Mouse (Mus musculus): ENCODE data around the gene Cpox. TPM values are rescaled to one million over a fixed set of nuclear protein-coding genes. Genes with fewer than 3 reads are reported as not detected.

The Cpox gene
- 5.4 TPM for polyA plus RNA-seq (2014; fragmentation: Illumina TruSeq; extraction: RNeasy Lipid Tissue Mini Kit (QIAGEN cat#74804); ENCODE audit: low read depth, low replicate concordance)

DNA sequence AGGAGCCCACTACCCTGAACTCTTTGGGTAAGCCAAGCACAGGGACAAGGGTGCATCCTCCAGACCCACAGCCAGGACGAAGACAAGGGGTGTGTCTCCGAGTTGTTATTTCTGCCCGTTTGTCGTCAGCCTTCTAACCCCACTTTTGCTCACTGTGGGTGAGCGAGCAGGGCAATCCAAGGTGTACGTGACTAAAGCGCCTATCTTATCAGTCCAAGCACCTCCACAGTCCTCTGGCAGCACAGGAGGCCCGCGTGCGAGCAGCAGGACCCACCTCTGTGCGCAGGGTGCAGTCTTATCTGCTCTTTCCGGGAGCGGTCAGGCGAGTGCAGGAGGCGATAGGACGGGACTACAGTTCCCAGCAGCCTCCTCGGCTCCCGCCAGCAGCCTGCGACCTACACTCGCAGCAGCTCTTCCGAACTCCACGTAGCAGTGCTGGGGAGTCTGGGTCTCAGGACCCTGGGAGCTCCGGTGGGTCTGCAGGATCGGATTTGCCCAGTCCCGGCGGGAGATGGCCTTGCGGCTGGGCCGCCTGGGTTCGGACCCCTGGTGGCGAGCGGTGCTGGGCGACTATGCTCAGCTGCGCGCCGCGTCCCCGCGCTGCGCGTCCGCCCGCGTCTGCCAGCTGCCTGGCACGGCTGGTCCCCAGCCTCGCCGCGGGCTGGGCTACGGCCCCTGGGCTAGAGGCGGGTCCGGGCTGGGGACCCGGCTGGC lies at the start of gene Cpox:
TSS of gene Cpox (plus strand) at position 376 of the 714 bp plus-strand sequence.

DNA sequence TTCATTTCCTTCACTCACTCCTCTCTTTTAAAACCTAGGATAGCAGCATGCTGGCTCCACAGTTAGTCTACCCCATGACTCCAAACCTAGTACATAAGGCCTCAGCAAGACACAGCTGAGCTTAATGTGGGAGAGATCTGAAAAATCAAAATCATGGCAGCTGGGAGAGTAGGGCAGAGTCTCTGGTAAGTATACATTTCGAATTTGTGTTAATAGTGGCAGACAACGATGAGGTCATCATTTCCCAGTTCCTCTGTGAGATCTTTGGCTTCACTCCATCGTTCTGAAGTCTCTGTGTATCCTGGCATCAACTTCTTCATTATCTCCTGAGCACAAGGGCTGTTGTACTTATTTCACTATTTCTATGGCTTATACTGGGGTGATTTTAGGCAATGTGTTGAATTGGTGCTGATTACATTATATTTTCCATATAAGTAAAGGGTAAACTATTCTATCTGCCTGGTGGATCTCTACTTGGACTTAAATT lies 31.4 kb upstream of the Cpox start, which contains the start of gene E330017A01Rik:
TSS of gene E330017A01Rik (minus strand) at position 51 of the 487 bp plus-strand sequence.

DNA sequence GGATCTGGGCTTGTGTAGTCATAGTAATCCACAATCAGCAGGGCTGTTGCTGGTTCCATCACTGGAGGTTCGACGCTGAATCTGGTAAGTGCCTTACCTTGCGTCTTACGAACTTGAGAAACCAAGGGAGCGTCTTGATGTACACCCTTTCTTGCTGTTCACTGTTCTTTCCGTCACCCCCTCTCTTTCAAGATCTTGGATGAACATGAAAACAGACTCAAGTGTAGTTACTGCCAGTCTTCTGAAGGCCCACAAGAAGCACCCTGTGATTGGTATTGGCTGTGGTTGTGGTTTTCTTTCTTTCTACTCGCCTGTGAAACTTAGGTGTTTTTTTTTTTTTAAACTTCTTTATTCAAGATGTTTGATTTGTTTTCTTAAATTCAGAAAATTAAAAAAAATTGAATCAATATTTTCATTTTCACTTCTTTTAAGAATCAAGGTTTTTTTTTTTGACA lies 48.6 kb downstream of the Cpox start, which contains the start of gene Gpr15:
TSS of gene Gpr15 (minus strand) at position 405 of the 455 bp plus-strand sequence.

DNA sequence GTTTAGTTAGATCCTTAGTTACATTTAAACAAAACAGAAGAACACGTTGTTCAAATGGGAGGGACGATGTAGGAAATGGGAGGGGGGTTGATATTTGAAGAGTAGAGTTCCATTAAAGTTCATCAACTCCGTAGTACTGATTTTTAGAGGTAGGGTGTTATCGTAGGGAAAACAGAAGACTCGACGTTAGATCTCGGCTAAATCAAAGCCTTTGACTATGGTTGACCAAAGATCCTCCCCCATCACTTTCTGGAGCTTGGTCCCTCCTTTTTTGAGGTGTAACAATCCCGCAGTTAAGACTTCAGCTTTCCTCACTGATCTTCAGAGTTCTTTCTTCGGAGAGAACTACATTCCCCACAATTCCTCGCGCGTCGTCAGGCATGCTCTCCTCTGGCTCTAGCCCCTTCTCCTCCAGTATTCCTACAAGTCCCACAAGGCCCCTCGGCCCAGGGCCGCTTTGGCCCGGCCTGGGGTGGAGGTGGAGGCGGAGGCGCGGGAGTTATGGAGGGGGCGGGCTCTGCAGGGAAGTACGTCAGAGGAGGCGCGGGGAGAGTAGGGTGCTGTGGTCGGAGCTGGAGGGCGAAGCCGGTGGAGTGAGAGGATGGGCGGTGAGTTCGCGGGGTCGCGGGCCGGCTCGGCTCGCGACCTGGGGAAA lies 57.5 kb downstream of the Cpox start, which contains the start of gene Cldnd1:
TSS of gene Cldnd1 (plus strand) at position 434 of the 655 bp plus-strand sequence.

DNA sequence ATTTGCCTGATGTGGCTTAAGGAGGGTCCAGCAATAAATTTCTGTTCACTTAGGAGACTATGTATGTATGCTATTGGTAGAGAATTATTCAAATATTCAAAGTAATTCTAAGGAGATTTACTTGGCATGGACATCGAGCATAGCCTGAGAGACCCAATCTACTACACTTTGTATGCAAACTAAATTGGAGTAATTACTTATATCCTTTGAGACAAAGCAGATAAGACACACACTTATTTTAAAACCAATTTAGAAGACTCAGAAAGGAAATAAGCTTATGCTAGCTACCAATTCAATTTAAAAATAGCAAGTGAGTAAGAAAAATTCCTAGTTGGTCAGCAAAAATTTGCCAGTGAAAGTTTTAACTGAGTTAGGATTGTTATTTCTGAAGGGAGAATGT lies 93.0 kb downstream of the Cpox start, which contains the start of gene Olfr172:
TSS of gene Olfr172 (minus strand) at position 101 of the 400 bp plus-strand sequence.

Other genes starting within 250 kb of the Cpox start
- gene St3gal6, start 146.0 kb upstream of the Cpox start, polyA plus RNA-seq (2014; fragmentation: Illumina TruSeq; extraction: RNeasy Lipid Tissue Mini Kit (QIAGEN cat#74804); ENCODE audit: low read depth, low replicate concordance), result 37.3 TPM
- not detected for gene Gm813, start 53.3 kb upstream of the Cpox start, polyA plus RNA-seq (2014; fragmentation: Illumina TruSeq; extraction: RNeasy Lipid Tissue Mini Kit (QIAGEN cat#74804); ENCODE audit: low read depth, low replicate concordance)
- gene E330017A01Rik, start 31.6 kb upstream of the Cpox start, polyA plus RNA-seq (2014; fragmentation: Illumina TruSeq; extraction: RNeasy Lipid Tissue Mini Kit (QIAGEN cat#74804); ENCODE audit: low read depth, low replicate concordance), result 0.97 TPM
- 1.5 TPM for gene Gpr15, start 48.8 kb downstream of the Cpox start, polyA plus RNA-seq (2014; fragmentation: Illumina TruSeq; extraction: RNeasy Lipid Tissue Mini Kit (QIAGEN cat#74804); ENCODE audit: low read depth, low replicate concordance)
- gene Cldnd1, start 57.6 kb downstream of the Cpox start, polyA plus RNA-seq (2014; fragmentation: Illumina TruSeq; extraction: RNeasy Lipid Tissue Mini Kit (QIAGEN cat#74804); ENCODE audit: low read depth, low replicate concordance), result 57.0 TPM
- not detected for gene Olfr172, start 92.9 kb downstream of the Cpox start, polyA plus RNA-seq (2014; fragmentation: Illumina TruSeq; extraction: RNeasy Lipid Tissue Mini Kit (QIAGEN cat#74804); ENCODE audit: low read depth, low replicate concordance)
- not detected for gene Olfr173, start 130.0 kb downstream of the Cpox start, polyA plus RNA-seq (2014; fragmentation: Illumina TruSeq; extraction: RNeasy Lipid Tissue Mini Kit (QIAGEN cat#74804); ENCODE audit: low read depth, low replicate concordance)
- not detected for gene Olfr175-ps1, start 156.5 kb downstream of the Cpox start, polyA plus RNA-seq (2014; fragmentation: Illumina TruSeq; extraction: RNeasy Lipid Tissue Mini Kit (QIAGEN cat#74804); ENCODE audit: low read depth, low replicate concordance)
- not detected for gene Olfr177, start 204.5 kb downstream of the Cpox start, polyA plus RNA-seq (2014; fragmentation: Illumina TruSeq; extraction: RNeasy Lipid Tissue Mini Kit (QIAGEN cat#74804); ENCODE audit: low read depth, low replicate concordance)
- not detected for gene Olfr178, start 221.8 kb downstream of the Cpox start, polyA plus RNA-seq (2014; fragmentation: Illumina TruSeq; extraction: RNeasy Lipid Tissue Mini Kit (QIAGEN cat#74804); ENCODE audit: low read depth, low replicate concordance)

All from testis, adult 10 weeks (tissue).